Comparison of ENCODE assay signal across 8 mouse cellular contexts in the genomic region with DNA sequence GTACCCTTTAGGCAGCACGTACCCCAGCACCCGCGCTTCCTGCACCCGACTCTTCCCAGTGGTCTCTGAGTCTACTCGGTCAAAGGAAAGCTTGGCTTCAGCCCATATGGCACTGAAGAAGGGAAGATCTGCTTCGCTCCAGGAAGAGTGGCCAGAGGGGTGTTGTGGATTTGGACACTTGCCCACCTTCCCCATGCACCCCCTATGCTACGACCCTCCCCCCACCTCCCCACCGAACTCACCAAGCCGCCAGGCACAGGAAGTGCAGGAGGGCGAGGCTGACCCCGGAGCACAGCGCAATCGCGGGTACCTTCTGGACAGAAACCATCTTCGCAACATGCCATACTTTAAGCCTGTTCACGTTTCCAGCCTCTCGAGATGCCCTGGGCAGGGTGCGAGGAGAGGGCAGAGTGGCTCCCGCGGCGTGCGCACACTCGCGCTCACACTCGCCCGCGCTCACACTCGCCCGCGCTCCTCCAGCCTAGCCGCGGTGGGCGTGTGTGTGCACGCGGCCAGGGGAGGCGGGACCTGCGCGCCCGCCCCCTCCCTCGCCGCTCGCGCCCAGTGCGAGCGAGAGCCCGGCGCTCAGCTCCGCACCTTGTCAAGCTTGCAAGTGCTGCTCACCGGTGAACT. TPM values are rescaled to one million over a fixed set of nuclear protein-coding genes. Genes with fewer than 3 reads are reported as not detected.
DNase-seq lines count a peak whose midpoint lies in the region; ATAC-seq and TF ChIP-seq lines count a peak whose summit lies in the region.

TSS of gene Gabrb1 (plus strand) at position 632 of the 633 bp plus-strand sequence.

- no peak for TF ChIP-seq EP300 in liver, embryonic 14.5 days (IDR thresholded peaks at IDR 0.05; ENCODE audit: low read depth)

- DNase-seq in adrenal gland, adult (ENCODE audit: inconsistent age in 2 of 2, low spot score in 1 of 2): peak; percentile 12 to 64
- no peak for DNase-seq in adrenal gland, postnatal 4 days (ENCODE audit: low spot score in 2 of 2)
- peak; percentile 58 to 65 for DNase-seq in cerebellum, postnatal 14 days
- peak; percentile 28 to 30 for DNase-seq in frontal cortex, postnatal 25 days (ENCODE audit: low spot score in 2 of 2)
- peak; percentile 28 for DNase-seq in kidney, postnatal 10 days
- no peak for DNase-seq in liver, embryonic 14.5 days (ENCODE audit: low read depth in 3 of 3, low spot score in 3 of 3)
- no peak for DNase-seq in B cell, adult 2 months

- no peaks in the 10 kb centered on the region for H3K36me3 ChIP-seq in liver, embryonic 14.5 days (replicated peaks; ENCODE audit: control insufficient read depth, insufficient read depth, low read depth)
- no peaks in the 10 kb centered on the region for H3K36me3 ChIP-seq in neural tube, embryonic 14.5 days (ENCODE audit: control insufficient read depth, insufficient read depth, low read length)

- H3K4me1 ChIP-seq in liver, embryonic 14.5 days (replicated peaks; ENCODE audit: control insufficient read depth in 2 of 2, insufficient read depth in 2 of 2, low read length in 1 of 2): no peaks in the 10 kb centered on the region
- H3K4me1 ChIP-seq in neural tube, embryonic 14.5 days (ENCODE audit: control insufficient read depth, insufficient read depth, low read length): no peaks in the 10 kb centered on the region

- H3K27ac ChIP-seq in liver, embryonic 14.5 days: no peak within 1 kb of the TSS
- no peak within 1 kb of the TSS for H3K27ac ChIP-seq in neural tube, embryonic 14.5 days (ENCODE audit: low read depth, low read length)

- no peak within 1 kb of the TSS for H3K9ac ChIP-seq in liver, embryonic 14.5 days (replicated peaks)
- peak within 1 kb of the TSS; percentile 47 for H3K9ac ChIP-seq in neural tube, embryonic 14.5 days (replicated peaks; ENCODE audit: low read depth, low read length)

- peaks cover 13% of the 10 kb centered on the region for H3K27me3 ChIP-seq in liver, embryonic 14.5 days (ENCODE audit: control insufficient read depth, insufficient read depth, low read length)
- peaks cover 5% of the 10 kb centered on the region for H3K27me3 ChIP-seq in neural tube, embryonic 14.5 days (ENCODE audit: control insufficient read depth, insufficient read depth, low read length)

- no peaks in the 10 kb centered on the region for H3K9me3 ChIP-seq in liver, embryonic 14.5 days (ENCODE audit: control insufficient read depth, low read length)
- no peaks in the 10 kb centered on the region for H3K9me3 ChIP-seq in neural tube, embryonic 14.5 days (ENCODE audit: control insufficient read depth, low read length)

- peak within 1 kb of the TSS; percentile 52 for H3K4me2 ChIP-seq in liver, embryonic 14.5 days (ENCODE audit: low read depth)
- peak within 1 kb of the TSS; percentile 96 for H3K4me2 ChIP-seq in neural tube, embryonic 14.5 days (ENCODE audit: low read depth, low read length)

- TF ChIP-seq CTCF in liver, embryonic 14.5 days (IDR thresholded peaks at IDR 0.05; ENCODE audit: low read depth): no peak

- WGBS in liver, embryonic 14.5 days (ENCODE audit: insufficient replicate concordance): 2% methylated on average over 49 of the region's 49 CpGs
- 0% methylated on average over 49 of the region's 49 CpGs for WGBS in neural tube, embryonic 14.5 days

- no peak for ATAC-seq in liver, embryonic 14.5 days (ENCODE audit: insufficient read depth)
- ATAC-seq in neural tube, embryonic 14.5 days (ENCODE audit: low read depth): peak; percentile 93

- peak within 1 kb of the TSS; percentile 21 to 35; a peak in 3 of 4 replicates for H3K4me3 ChIP-seq in liver, embryonic 14.5 days (ENCODE audit: insufficient read depth in 1 of 2, low read depth in 2 of 2, low read length in 2 of 2)
- H3K4me3 ChIP-seq in neural tube, embryonic 14.5 days (ENCODE audit: low read depth, low read length): peak within 1 kb of the TSS; percentile 59

RNA-seq across cellular contexts. Expression of gene Gabrb1, which starts in this region (rescaled TPM):
- under 1 TPM; 0.06 to 0.14 TPM for total RNA-seq in adrenal gland, postnatal 4 days (2021)
- polyA plus RNA-seq in liver, embryonic 14.5 days (2012; rRNA removed): under 0.01 and 0.01 TPM in 2 replicates
- polyA plus RNA-seq in liver, embryonic 14.5 days (2014; fragmentation: Nextera tagmentation; extraction: Ambion mirVana): 0.03 TPM in 1 of 2 replicates, not detected in the other
- 21.2 and 32.2 TPM in 2 replicates for polyA plus RNA-seq in neural tube, embryonic 14.5 days (2014; fragmentation: Nextera tagmentation; extraction: Ambion mirVana)

Comparison
In these comparisons a context has a peak if more than half of its experiments do, and no peak if none do; other contexts are left out.
1. RNA of gene Gabrb1 (polyA plus RNA-seq): 21.2 to 32.2 TPM in neural tube, embryonic 14.5 days; under 0.01 to 0.03 TPM in liver, embryonic 14.5 days; every median in the first group is over 10 times any median in the second.
2. DNase-seq: peak in adrenal gland, adult (2 of 2), cerebellum, postnatal 14 days (2 of 2), frontal cortex, postnatal 25 days (2 of 2) and kidney, postnatal 10 days (single experiment); none in adrenal gland, postnatal 4 days (0 of 2), liver, embryonic 14.5 days (0 of 3) and B cell, adult 2 months (0 of 2).